Mouse (Mus musculus) left cerebral cortex, postnatal 25 days (tissue): ENCODE data around the gene Incenp. TPM values are rescaled to one million over a fixed set of nuclear protein-coding genes. Genes with fewer than 3 reads are reported as not detected.
"Not testable (repeated sequence)": the region's sequence is repeated elsewhere in the genome, so short reads cannot be mapped to it uniquely, and the experiment has no call there.

Source experiments
- DNase-seq, 2 experiments: peaks; one replicate each; pipeline ENCODE4 v3.0.0; 2022; ENCODE audit warnings: low spot score in 2 of 2, mixed read lengths in 1 of 2
- intact Hi-C: fragments of 180-260 bp; cut with DNase I; formaldehyde crosslinking; loops from one replicate; pipeline ENCODE4 v1.15.1; 2025
- total RNA-seq, 2 experiments: library from RNA; stranded (reverse); gene quantifications; 2 replicates each; pipeline ENCODE4 v1.2.3; 2021

The Incenp gene
- 10 to 100 TPM; 22.0 to 23.3 TPM for total RNA-seq

DNA sequence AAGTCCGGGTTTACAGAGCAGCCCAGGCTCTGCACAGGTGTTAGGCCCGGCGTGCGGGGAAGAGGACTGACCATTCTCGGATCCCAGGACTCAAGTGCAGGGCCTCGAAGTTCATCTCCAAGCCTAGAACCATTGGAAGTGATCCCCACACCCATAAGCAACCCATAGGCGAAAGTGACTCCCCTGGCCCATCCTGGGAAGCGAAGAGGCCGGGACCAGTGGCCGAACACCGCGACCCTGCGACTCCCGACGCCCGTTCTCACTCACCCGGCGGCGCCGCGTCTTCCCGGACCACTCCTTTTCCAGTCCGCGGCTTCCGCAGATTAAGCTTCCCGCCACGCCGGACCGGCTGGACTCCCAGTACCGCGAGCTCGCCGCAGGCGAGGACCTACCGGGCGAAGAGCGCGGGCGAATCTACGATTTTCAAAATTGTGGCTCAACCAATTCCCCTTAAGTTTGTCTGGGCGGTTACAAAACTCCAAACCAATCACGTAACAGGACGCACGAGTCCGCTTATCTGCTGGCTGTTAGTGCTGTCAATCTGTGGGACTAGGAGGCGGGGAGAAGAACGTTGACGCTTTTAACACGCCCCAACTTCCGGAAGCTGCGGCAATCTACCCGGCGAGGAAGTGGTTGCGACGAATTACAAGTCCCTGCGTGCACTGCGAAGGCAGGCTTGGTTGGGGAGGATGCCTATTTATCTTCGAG is at the start of gene Incenp:
TSS of gene Incenp (minus strand) at position 480 of the 708 bp plus-strand sequence.
- intact Hi-C loops: no loop called here
- peak; percentile 93 to 99 for DNase-seq

DNA sequence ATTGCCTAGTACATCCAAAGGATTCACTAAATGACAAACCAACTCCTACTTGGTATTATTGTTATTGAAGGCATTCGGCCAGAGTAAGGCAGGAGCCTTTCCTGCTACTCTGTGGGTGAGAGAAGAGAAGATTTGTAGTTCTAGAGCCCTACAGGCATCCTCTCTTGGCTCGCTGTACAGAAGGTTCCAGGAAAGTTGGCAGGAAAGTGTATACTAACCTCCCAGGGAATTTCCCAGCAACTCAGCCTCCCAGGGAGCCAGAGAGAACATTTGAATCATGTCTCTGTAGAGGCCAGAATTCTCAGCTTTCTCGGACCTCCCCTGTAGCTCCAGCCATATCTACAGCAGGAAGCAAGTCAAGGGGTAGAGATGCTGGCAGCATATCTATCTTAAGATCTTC is 47.6 kb upstream of the Incenp start:
- intact Hi-C loops: no loop called here
- peak in 1 of 2 experiments; percentile 63 for DNase-seq

DNA sequence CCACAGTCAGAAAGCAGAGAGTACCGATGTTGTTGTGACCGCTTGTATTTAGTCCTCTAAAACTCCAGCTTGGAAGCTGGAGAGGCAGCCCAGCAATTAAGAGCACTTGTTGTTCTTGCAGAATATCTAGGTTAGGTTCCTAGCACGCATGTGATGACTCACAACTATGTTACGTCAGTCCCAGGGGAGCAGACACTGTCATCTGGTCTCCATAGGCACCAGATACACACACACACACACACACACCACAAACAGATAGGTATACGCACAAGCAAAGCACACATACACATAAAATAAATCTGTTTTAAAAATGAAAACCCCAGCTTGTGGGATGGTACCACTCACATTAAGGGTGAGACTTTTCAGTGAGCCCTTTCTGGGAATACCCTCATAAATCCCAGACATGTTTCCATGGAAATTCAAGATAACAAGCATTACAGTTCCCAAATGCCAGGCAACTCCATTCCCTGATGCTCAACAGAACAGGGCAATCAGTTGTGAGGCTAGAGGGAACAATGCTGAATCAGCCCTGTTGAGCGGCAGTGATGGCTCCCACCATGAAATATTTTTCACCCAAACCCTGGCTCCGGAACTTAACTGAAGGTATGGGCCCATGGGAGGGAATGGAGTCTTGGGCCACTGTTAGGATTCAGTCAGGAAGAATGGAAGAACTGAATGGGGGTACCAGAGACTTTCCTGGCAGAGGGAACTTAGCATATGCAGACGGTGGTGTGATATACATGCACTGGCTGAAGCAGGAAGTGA is 46.6 kb upstream of the Incenp start:
- intact Hi-C loops: no loop called here
- DNase-seq: peak in 1 of 2 experiments; percentile 61

DNA sequence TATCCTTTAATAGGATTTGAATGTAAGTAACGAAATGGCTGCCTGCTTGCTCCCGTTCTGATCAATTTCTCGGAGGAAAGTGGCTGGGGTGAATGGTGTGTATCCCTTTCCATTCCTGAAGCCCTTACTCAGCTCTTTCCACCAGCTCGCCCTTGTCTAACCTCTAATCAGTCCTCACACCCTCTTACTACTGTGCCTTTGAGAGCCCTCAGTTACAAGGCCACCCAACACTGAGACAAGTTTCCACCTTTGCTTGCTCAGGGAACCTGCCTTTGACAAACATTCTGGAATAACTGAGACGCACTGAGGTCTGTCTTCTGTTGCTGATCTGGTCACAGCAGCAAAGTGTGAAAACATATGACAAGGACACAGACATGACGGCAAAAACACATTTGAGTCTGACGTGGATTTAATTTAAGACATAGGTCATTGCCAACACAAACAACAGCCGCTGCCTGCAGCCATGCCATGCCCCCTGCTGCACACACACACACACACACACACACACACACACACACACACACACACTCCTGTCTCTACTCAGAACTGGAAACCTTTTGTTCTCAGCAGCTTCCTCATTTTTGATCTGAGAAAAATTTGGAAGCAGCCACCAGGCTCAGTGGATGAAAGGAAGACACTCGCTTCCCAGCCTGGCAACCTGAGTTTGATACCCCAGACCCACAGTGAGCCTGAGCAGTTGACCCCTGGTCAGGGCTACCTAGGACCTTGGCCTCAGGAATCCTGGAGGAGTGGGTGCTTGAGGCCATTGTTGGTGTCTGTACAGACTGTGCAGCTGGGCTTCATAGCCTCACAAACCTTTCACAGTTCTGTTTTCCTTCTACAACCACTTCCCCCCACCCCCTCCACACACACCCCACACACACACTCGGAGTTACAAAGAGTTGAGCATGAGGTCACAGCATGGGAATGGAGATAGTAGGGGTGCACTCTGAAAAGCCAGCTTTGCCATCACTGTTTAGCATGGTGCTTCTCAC is 43.5 kb upstream of the Incenp start:
- DNase-seq: no peak
- intact Hi-C loops: no loop called here

DNA sequence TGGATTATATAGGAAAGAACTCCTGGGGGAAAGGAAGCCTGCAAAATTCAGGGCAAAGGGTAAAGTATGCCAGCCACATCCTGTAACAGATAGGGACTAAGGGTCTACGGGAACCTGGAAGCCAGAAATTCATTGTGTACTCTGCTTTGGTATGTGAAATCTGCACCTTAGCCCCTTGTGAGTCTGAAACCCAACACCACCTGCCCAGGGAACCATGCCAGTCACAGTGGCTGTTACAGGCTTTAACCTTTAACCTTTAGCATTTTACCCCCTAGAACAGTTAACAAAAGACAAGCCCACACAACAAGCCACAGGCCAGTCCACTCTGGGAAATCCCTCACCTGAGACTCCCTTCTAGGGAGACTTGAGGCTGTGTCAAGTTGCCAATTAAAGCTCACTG is 42.5 kb upstream of the Incenp start:
- intact Hi-C loops: no loop called here

DNA sequence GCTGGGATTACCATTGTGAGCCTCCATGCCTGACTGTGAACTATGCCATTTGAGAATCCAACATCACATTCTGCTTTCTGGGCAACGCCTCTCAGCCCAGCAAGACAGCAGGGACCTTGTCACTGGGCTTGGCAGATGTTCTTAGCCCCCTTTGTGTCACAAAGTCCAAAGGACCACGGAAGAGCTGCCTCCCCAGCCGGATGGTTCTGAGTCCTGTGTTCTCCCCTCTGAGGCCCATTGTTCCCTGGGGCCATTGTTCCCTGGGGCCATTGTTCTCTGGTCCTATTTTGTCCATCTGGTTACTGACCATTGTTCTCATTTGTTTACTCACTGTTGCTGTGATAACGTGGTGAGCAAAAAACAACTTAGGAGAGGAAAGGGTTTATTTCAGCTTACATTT is 41.6 kb upstream of the Incenp start:
- intact Hi-C loops: no loop called here
- no peak for DNase-seq

More for the DNA sequence above, 42.5 kb upstream of the Incenp start:
- no peak for DNase-seq

DNA sequence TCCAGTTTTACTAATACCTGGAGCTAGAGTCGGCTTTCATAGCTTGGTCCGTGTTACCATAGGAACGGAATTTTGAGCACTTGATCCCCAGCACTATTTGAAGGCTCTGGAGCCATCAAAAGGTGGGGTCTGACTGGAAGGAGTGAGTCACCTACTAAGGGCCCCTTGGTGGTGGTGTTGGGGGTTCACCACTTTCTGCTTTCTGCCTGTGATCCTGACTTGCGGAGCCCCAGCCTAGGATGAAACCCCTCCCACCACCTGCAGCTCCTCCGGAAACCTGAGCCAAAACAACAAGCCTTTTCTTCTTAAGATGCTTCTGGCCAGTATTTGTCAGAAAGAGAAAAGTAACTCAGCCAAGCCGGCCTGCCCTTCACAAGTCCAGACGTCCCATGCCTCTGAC is 40.5 kb upstream of the Incenp start:
- no peak for DNase-seq
- intact Hi-C loops: no loop called here

DNA sequence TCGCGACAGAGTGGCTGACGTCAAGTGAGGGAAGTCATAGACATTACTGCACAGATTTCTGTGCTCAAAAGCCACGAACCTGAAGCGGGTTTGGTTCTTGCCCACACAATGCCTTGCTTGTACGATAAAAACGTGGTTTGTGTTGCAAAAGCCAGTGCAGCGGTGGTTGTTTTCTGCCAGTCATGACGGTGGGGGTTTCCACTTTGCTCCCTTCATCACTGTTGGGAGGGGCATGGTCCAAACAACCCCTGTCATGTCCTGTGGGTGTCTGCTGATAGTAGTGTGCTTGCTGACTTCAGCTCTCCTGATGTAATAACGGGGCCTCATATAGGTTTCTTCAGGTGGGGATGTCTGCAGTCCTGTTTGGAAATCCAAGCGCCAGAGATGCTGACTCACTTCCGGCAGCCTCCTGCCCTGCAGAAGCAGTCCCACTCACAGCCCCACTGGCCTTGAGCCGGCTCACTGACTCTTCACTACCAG is 39.5 kb upstream of the Incenp start:
- intact Hi-C loops: no loop called here
- no peak for DNase-seq

DNA sequence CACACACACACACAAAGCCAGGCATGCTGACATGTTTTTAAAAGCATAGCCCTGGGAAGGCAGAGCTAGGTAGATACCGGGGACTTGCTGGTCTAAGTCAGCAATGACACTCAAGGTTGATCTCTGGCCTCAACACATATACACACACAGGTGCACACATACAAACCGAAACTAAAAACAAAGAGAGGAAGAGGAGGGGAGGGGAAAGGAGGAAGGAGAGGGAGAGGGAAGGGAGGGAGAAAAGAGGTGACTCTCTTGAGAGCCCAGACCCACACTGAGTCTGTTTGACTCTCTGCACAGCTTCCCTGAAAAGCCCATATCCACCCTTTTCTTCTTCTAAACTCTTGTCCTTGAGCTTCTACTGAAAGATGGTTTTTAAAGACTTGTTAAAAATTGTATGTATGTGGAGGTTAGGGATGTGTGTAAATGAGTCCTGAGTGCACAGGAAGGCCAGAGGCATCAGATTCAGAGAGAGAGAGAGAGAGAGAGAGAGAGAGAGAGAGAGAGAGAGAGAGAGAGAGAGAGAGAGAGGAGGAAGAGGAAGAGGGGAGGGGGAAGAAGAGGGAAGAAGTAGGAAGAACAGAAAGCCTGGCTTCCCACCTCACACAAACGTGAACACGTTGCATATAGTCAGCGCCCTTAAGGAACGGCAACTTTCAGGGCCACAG is 38.9 kb upstream of the Incenp start:
- no peak for DNase-seq
- intact Hi-C loops: no loop called here

DNA sequence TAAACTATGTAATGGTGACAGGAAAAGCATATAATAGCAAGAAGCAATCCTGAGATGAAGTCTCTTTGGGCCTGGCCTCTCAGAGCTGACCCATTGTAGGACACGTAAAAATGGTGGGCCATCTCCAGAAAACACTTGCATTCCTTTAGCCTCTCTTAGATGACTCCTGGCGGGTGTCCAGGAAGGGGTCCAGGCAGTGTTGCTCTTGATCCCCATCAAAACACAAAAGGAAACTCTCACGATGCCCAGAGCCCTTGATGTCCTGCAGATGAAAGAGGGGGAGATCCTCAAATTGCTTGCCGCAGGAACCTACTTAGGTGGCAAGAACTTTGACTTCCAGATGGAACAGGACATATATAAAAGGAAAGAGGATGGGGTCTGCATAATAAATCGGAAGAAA is 38.1 kb upstream of the Incenp start:
- DNase-seq: no peak
- intact Hi-C loops: no loop called here

DNA sequence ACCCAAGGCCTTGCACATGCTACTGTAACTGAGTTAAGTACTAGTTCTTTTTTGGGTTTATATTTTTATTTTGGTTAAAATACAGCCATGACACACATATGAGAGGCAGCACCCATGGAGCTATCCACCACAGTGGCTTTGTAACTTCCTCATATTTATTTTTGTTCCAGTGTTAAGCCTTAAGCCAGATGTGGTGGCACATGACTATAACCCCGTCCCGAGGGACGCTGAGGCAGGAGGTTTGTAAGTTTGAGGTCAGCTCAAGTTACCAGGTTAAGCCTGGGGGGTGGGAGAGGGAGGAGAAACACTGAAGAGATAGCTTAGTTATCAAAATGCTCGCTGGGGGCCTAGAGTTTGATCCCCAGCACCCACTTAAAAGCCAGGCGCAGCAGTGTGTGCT is 37.2 kb upstream of the Incenp start:
- no peak for DNase-seq
- intact Hi-C loops: no loop called here

DNA sequence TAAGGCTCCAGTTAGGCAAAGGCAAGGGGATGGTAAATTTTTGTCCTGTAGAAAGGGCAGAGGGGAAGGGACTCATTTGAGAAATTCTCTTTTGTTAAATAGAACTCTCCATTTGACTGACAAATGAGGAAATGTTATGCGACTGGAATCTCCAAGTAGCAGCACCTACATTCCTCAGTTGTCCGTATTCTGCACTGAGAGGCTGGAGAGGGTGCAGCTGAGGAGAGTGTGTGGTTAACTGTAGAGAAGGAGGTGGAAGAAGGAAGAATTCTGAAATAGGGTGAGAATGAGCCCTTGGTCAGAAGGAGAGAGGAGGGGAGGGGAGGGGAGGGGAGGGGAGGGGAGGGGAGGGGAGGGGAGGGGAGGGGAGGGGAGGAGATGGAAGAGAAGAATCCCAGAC is 34.6 kb upstream of the Incenp start:
- intact Hi-C loops: no loop called here
- no peak for DNase-seq

DNA sequence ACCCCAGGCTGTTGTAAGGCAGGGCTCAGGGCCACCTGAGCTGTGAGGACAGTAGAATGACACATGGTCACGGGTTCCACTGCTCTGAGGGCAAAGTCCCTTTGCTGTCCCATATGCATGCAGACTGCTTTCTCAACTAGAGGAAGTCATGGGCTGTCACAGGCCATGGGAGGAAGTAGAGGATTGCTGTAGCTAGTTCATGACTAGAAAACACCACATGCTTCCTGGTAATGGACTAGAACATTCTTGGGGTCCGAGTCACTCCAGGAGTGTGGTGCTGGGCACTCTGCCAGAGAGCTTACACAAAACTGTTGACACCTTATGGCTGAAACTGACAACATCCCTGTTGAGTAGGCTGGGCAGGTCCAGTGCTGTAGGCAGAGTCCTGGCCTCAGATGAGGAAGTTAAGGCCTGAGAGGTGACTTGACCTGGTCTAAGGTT is 31.8 kb upstream of the Incenp start:
- DNase-seq, intact Hi-C loops: not testable (repeated sequence)

DNA sequence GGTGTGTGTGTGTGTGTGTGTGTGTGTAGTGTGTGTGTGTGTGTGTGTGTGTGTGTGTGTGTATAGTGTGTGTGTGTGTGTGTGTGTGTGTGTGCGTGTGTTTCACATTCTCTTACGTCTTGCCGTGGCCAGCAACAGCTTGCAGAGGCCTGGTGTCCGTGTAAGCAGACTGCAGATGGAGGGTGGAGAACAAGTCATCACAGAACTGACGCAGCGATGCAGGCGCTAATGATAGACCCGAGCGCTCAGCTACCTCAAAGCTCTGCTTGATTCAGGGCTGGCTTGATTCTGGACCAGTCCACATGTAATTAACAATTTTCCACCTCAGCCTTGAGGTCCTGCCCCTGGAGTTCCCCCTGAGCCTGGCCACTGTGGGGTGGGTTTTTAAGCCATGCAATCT is 28.7 kb upstream of the Incenp start:
- DNase-seq: no peak
- intact Hi-C loops: no loop called here

DNA sequence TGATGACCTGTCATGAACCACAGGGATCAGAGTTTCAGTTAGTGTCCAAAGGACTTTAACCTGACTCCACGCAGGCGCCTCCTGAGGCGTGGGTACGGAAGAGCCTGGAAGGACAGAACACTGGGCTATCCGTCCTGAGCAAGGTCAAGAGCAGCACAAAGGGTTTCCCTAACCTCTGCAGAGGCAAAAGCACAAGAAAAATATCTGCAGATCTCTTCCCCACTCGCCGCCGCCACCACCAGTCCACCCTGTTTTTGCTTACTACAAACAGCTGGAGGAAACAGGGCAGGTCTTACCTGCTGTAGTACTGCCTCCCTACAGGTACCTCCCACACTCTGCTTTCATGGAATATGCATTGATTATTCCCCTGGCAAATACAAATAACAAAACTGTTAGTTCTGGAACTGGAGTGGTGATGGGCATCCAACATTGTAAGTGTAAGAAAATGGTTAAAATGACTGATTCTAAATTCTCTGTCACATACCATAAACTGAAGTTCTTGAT is 25.5 kb upstream of the Incenp start:
- DNase-seq: no peak
- intact Hi-C loops: loop anchor here (5.0 kb wide), 1 partner anchor 257 kb away; the partner anchor contains the start of gene Fads1

DNA sequence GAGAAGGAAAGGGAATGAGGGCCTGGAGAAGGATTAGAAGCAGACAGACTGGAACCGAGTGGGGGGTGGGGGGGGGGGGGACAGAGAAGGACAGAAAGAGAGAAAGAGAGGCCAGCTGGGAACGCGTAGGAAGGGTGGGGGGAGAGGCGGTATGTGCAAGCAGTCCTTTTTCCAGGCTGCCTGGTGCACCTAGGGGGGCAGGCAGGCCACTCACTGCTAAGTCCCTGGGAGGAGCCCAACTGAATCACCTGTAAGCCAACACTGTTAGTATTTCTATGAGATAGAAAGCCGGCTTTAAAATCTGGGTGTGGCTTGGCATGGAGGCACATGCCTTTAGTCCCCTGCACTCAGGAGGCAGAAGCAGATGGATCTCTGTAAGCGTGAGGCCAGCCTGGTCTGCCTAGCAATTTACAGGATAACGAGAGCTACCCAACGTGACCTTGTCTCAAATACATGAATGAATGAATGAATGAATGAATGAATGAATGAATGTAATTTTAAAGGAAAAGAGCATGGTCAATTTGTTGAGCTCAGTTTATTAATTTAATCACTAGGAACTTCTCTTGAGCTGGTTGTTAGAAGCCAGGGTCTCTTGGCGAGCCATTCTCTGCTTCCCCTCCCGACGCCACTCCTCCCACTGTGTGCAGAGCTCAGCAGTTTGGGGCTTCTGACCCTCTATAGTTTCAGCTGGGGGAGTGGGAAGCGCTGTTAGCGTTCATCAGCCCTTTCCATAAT is 24.9 kb upstream of the Incenp start:
- no peak for DNase-seq
- intact Hi-C loops: loop anchor here (5.0 kb wide), 1 partner anchor 258 kb away; the partner anchor contains the start of gene Fads1

DNA sequence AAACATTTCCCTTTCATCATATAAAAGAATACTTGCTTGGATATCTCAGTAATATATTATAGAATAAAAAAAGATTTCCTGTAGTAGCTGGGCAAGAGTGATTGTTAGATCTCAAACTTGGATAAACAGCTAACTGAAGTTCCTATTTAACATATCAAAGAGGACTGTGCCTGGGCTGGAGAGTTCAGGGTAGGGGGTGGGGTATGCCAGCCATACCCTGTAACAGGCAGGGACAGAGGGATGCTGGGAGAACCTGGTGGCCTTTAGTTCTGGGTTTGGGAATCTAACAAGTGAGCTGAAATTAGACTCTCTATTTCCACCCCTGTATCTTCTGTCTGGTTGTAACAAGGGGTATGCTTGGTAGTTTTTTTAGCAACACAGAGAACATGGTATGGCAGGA is 23.7 kb upstream of the Incenp start:
- intact Hi-C loops: loop anchor here (5.0 kb wide), 1 partner anchor 259 kb away; the partner anchor contains the start of gene Fads1
- no peak for DNase-seq

DNA sequence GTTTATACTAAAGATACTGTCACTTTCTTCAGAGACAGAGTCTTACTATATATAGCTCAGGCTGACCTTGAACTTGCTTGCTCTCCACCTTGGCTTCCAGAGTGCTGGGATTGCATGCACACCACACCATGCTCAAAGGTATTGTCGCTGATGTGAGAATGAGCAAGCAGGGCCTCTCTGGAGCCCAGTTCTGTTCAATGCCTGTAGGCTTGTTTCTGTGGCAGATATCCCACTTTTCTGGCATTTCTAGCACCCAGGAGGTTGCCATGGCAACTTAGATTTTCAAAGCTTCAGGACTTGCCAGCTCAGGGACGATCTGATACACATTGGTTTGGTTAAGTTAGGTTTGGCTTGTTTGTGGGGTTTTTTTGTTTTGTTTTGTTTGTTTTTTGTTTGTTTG is 22.9 kb upstream of the Incenp start:
- intact Hi-C loops: loop anchor here (1.0 to 5.0 kb wide), 2 partner anchors 61 to 260 kb away; partner anchors contain the start of gene Fads1
- peak; percentile 76 to 91 for DNase-seq
